ENCODE assay signal across 8 mouse cellular contexts in genomic region chrY:90744381-90744981, GRCm38 (mm10). TPM values are rescaled to one million over a fixed set of nuclear protein-coding genes. Genes with fewer than 3 reads are reported as not detected.
A peak's percentile ranks its signal among the peaks of the same experiment; 100 is the strongest.
DNase-seq lines count a peak whose midpoint lies in the region; ATAC-seq and TF ChIP-seq lines count a peak whose summit lies in the region.
"Not testable (repeated sequence)": the region's sequence is repeated elsewhere in the genome, so short reads cannot be mapped to it uniquely, and the experiment has no call there.

No protein-coding gene starts in this region.

- H3K9me3 ChIP-seq in forebrain, embryonic 13.5 days (replicated peaks): peaks cover 47% of the 10 kb centered on the region
- peaks cover 24% of the 10 kb centered on the region for H3K9me3 ChIP-seq in heart, postnatal 0 days (replicated peaks; ENCODE audit: control insufficient read depth, low read length)
- H3K9me3 ChIP-seq in liver, embryonic 14.5 days (ENCODE audit: control insufficient read depth, low read length): peaks cover 23% of the 10 kb centered on the region
- H3K9me3 ChIP-seq in neural tube, embryonic 11.5 days (ENCODE audit: control insufficient read depth, low read length): peaks cover 34% of the 10 kb centered on the region
- H3K9me3 ChIP-seq in stomach, postnatal 0 days (ENCODE audit: control insufficient read depth, low read length): not testable (repeated sequence)

- peak; percentile 77 for DNase-seq in CD4-positive, CD25-positive, alpha-beta regulatory T cell, adult 2 months (ENCODE audit: low read depth, low spot score)
- peak; percentile 31 for DNase-seq in heart, postnatal 0 days (ENCODE audit: low spot score)
- DNase-seq in kidney, postnatal 36 days: peak; percentile 90 to 91
- DNase-seq in liver, embryonic 14.5 days (ENCODE audit: low read depth in 3 of 3, low spot score in 3 of 3): not testable (repeated sequence)
- DNase-seq in neural tube, embryonic 11.5 days (ENCODE audit: low spot score): peak; percentile 80
- peak; percentile 81 for DNase-seq in stomach, postnatal 0 days (ENCODE audit: low spot score)

- peak overlapping the region; percentile 8 for H3K4me3 ChIP-seq in forebrain, embryonic 13.5 days
- peak overlapping the region; percentile 24; the same call in 1 of the 2 replicates for H3K4me3 ChIP-seq in heart, postnatal 0 days (ENCODE audit: low read depth, low read length)
- peak overlapping the region; percentile 12 to 42; a peak in 3 of 4 replicates for H3K4me3 ChIP-seq in liver, embryonic 14.5 days (ENCODE audit: insufficient read depth in 1 of 2, low read depth in 2 of 2, low read length in 2 of 2)
- H3K4me3 ChIP-seq in neural tube, embryonic 11.5 days (ENCODE audit: low read depth, low read length); stomach, postnatal 0 days (ENCODE audit: low read depth, low read length): not testable (repeated sequence)

- 0 out of 2 replicates have a peak overlapping the region, but pooled peaks have one; percentile 2 for H3K4me2 ChIP-seq in forebrain, embryonic 13.5 days
- not testable (repeated sequence) for H3K4me2 ChIP-seq in heart, postnatal 0 days (ENCODE audit: low read depth, low read length); neural tube, embryonic 11.5 days (ENCODE audit: low read depth); stomach, postnatal 0 days (replicated peaks; ENCODE audit: low read depth)
- H3K4me2 ChIP-seq in liver, embryonic 14.5 days (ENCODE audit: low read depth): peak overlapping the region; percentile 44

- H3K36me3 ChIP-seq in forebrain, embryonic 13.5 days (ENCODE audit: poor library complexity, severe bottlenecking): peaks cover 46% of the 10 kb centered on the region
- H3K36me3 ChIP-seq in heart, postnatal 0 days (replicated peaks; ENCODE audit: control insufficient read depth, insufficient read depth, low read length): peaks cover 14% of the 10 kb centered on the region; the same call in 1 of the 2 replicates
- H3K36me3 ChIP-seq in liver, embryonic 14.5 days (replicated peaks; ENCODE audit: control insufficient read depth, insufficient read depth, low read depth): peaks cover 24% of the 10 kb centered on the region
- H3K36me3 ChIP-seq in neural tube, embryonic 11.5 days (ENCODE audit: control insufficient read depth, insufficient read depth, low read length): peaks cover 26% of the 10 kb centered on the region
- H3K36me3 ChIP-seq in stomach, postnatal 0 days (ENCODE audit: control insufficient read depth, insufficient read depth, low read length): peaks cover 10% of the 10 kb centered on the region

- H3K9ac ChIP-seq in forebrain, embryonic 13.5 days; heart, postnatal 0 days (replicated peaks; ENCODE audit: low read depth, low read length); liver, embryonic 14.5 days (replicated peaks); neural tube, embryonic 11.5 days (ENCODE audit: low read length); stomach, postnatal 0 days (ENCODE audit: low read length): not testable (repeated sequence)

- H3K27ac ChIP-seq in forebrain, embryonic 13.5 days: peak overlapping the region; percentile 6; the same call in 1 of the 2 replicates
- H3K27ac ChIP-seq in heart, postnatal 0 days (ENCODE audit: low read depth); liver, embryonic 14.5 days; neural tube, embryonic 11.5 days (ENCODE audit: low read depth, low read length); stomach, postnatal 0 days (replicated peaks): not testable (repeated sequence)

- TF ChIP-seq CTCF in heart, postnatal 0 days (IDR thresholded peaks at IDR 0.05; ENCODE audit: low read depth); liver, embryonic 14.5 days (IDR thresholded peaks at IDR 0.05; ENCODE audit: low read depth); stomach, postnatal 0 days (IDR thresholded peaks at IDR 0.05; ENCODE audit: low read depth): not testable (repeated sequence)

- H3K27me3 ChIP-seq in forebrain, embryonic 13.5 days; heart, postnatal 0 days (ENCODE audit: control insufficient read depth, insufficient read depth, low read length); liver, embryonic 14.5 days (ENCODE audit: control insufficient read depth, insufficient read depth, low read length); neural tube, embryonic 11.5 days (ENCODE audit: control insufficient read depth, insufficient read depth, low read length); stomach, postnatal 0 days (ENCODE audit: control insufficient read depth, insufficient read depth, low read length): not testable (repeated sequence)

- ATAC-seq in cerebellum, adult (ENCODE audit: insufficient number of reproducible peaks, low FRiP score, low TSS enrichment): peak; percentile 86
- peak; percentile 93 for ATAC-seq in forebrain, embryonic 13.5 days
- ATAC-seq in heart, postnatal 0 days (ENCODE audit: insufficient read depth, low read depth): peak; percentile 86
- peak; percentile 79 for ATAC-seq in liver, embryonic 14.5 days (ENCODE audit: insufficient read depth)
- peak; percentile 88 for ATAC-seq in neural tube, embryonic 11.5 days (ENCODE audit: insufficient read depth, low FRiP score, low TSS enrichment)
- ATAC-seq in stomach, postnatal 0 days (ENCODE audit: low FRiP score, low TSS enrichment): peak; percentile 99

- H3K4me1 ChIP-seq in forebrain, embryonic 13.5 days; heart, postnatal 0 days (ENCODE audit: control insufficient read depth, insufficient read depth); liver, embryonic 14.5 days (replicated peaks; ENCODE audit: control insufficient read depth in 2 of 2, insufficient read depth in 2 of 2, low read length in 1 of 2); neural tube, embryonic 11.5 days (ENCODE audit: control insufficient read depth, insufficient read depth, low read length); stomach, postnatal 0 days (replicated peaks; ENCODE audit: control insufficient read depth, insufficient read depth): not testable (repeated sequence)

- 59% methylated on average over 51 of the region's 51 CpGs for WGBS in forebrain, embryonic 13.5 days
- 58% methylated on average over 51 of the region's 51 CpGs for WGBS in heart, postnatal 0 days
- WGBS in liver, embryonic 14.5 days (ENCODE audit: insufficient replicate concordance): 40% methylated on average over 51 of the region's 51 CpGs
- whole genome bisulfite sequencing in neural tube, embryonic 11.5 days: 57% methylated on average over 51 of the region's 51 CpGs
- WGBS in stomach, postnatal 0 days: 57% methylated on average over 50 of the region's 51 CpGs

- TF ChIP-seq EP300 in heart, postnatal 0 days (IDR thresholded peaks at IDR 0.05; ENCODE audit: low read depth); liver, embryonic 14.5 days (IDR thresholded peaks at IDR 0.05; ENCODE audit: low read depth); stomach, postnatal 0 days (optimal IDR thresholded peaks at IDR 0.05): not testable (repeated sequence)

RNA-seq across cellular contexts. Expression of gene Gm21860, which starts 10.1 kb away (rescaled TPM):
- polyA plus RNA-seq in forebrain, embryonic 13.5 days (2015; fragmentation: Nextera tagmentation; extraction: Ambion mirVana): not detected in 2 replicates
- total RNA-seq in heart, postnatal 0 days (2014; rRNA removed; ENCODE audit: low replicate concordance): not detected in 2 replicates
- polyA plus RNA-seq in heart, postnatal 0 days (2015; fragmentation: Nextera tagmentation; extraction: Ambion mirVana): not detected in 2 replicates
- not detected in 2 replicates for polyA plus RNA-seq in liver, embryonic 14.5 days (2012; rRNA removed)
- polyA plus RNA-seq in liver, embryonic 14.5 days (2014; fragmentation: Nextera tagmentation; extraction: Ambion mirVana): not detected in 2 replicates
- not detected in 2 replicates for polyA plus RNA-seq in neural tube, embryonic 11.5 days (2014; fragmentation: Nextera tagmentation; extraction: Ambion mirVana)
- polyA plus RNA-seq in stomach, postnatal 0 days (2015; fragmentation: Nextera tagmentation; extraction: Ambion mirVana): not detected in 2 replicates

RNA-seq across cellular contexts. Expression of gene Gm47283, which starts 40.1 kb away (rescaled TPM):
- polyA plus RNA-seq in forebrain, embryonic 13.5 days (2015; fragmentation: Nextera tagmentation; extraction: Ambion mirVana): not detected in 2 replicates
- not detected in 2 replicates for total RNA-seq in heart, postnatal 0 days (2014; rRNA removed; ENCODE audit: low replicate concordance)
- polyA plus RNA-seq in heart, postnatal 0 days (2015; fragmentation: Nextera tagmentation; extraction: Ambion mirVana): not detected in 2 replicates
- not detected in 2 replicates for polyA plus RNA-seq in liver, embryonic 14.5 days (2012; rRNA removed)
- not detected in 2 replicates for polyA plus RNA-seq in liver, embryonic 14.5 days (2014; fragmentation: Nextera tagmentation; extraction: Ambion mirVana)
- polyA plus RNA-seq in neural tube, embryonic 11.5 days (2014; fragmentation: Nextera tagmentation; extraction: Ambion mirVana): not detected in 2 replicates
- polyA plus RNA-seq in stomach, postnatal 0 days (2015; fragmentation: Nextera tagmentation; extraction: Ambion mirVana): not detected in 2 replicates
